Mouse (Mus musculus): ENCODE data around the gene Olfr1087.
"Not testable (repeated sequence)": the region's sequence is repeated elsewhere in the genome, so short reads cannot be mapped to it uniquely, and the experiment has no call there.

Olfr1087 gene

DNA sequence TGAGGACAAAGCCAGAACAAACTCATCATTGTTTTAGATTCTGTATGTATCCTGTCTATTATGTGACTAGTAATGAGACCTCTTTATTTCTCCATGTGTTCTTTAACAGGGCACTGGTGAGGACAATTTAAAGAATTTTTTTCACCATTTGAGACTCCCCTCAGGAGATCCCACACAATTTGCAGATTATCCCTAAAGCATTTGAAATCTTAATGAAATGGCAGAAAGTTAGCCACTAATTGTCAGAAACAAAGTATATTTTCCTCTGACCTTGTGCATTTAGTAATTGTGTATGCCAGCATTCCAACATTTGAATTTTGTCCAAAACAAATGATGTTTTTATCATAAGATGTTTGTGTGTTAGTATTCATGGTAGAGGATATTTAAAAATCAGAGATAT lies at the start of gene Olfr1087:
Gene Olfr1087 (minus strand): TSS at position 101 of the 400 bp plus-strand sequence.
- DNase-seq (ENCODE audit: low spot score in 2 of 2): no peak

- DNase-seq (ENCODE audit: low spot score in 2 of 2): no peak
Measured at GRCm38 (mm10) chr2:86733601-86734000, 35.4 kb upstream of the Olfr1087 start, which contains the start of gene Olfr1089. Gene Olfr1089, minus strand, starts transcription at chr2:86733701.

DNA sequence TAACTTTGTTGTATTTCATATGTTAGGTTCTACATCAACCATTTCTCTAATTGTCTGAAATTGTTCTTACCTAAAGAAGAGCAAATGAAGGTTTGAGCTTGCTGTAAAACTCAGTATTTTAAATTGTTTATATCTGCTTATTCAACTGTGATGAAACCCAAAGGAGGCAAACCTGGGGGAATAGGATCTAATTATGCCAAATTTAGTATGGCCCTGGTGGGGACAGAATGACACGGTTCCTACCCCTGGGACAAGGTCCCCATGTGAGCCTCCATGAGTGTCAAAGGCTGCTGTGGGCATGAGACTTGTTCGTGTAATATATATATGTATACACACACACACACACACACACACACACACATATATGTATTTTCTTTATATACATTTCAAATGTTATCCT lies 18.2 kb downstream of the Olfr1087 start, which contains the start of gene Olfr1086:
Gene Olfr1086 (minus strand): TSS at position 101 of the 400 bp plus-strand sequence.
- no peak for DNase-seq (ENCODE audit: low spot score in 2 of 2)

GRCm38 (mm10) chr2:86661919-86662318 lies 36.3 kb downstream of the Olfr1087 start, which contains the start of gene Olfr1085:
Gene Olfr1085, minus strand, starts transcription at chr2:86662019.
- no peak for DNase-seq (ENCODE audit: low spot score in 2 of 2)

DNA sequence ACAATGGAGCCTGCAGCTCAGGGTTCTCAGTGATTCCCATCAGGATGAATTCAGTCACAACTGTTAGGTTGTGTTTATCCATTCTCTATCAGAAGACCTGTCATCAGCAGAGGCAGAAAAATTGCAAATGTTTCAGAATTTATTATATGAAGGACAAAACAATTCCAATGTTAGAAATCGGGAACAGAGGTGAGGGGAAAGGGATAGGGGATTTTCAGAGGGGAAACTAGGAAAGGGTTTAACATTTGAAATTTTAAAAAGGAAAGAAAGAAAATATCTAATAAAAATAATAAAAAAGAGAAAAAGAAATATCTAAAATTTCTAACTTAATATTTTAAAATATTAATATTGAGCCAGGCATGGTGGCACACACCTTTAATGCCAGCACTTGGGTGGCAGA lies 58.6 kb downstream of the Olfr1087 start, which contains the start of gene Olfr1084:
Gene Olfr1084 (minus strand): TSS at position 101 of the 400 bp plus-strand sequence.
- not testable (repeated sequence) for DNase-seq (ENCODE audit: low spot score in 2 of 2)

Measured in spleen, postnatal 4 days (tissue).